Mouse (Mus musculus) inflammation-experienced regulatory T-cells, adult 16 weeks (primary cell): ENCODE measurements around the gene Gng2. TPM values are rescaled to one million over a fixed set of nuclear protein-coding genes. Genes with fewer than 3 reads are reported as not detected.

Experiments used
- polyA plus RNA-seq: library from polyadenylated mRNA; unstranded; fragments of 100-300 nt; shearing (Covaris generic); gene quantifications from one replicate; pipeline ENCODE4 v1.2.1, GENCODE M21; 2017

Gene Gng2
- 72.8 TPM for polyA plus RNA-seq

DNA sequence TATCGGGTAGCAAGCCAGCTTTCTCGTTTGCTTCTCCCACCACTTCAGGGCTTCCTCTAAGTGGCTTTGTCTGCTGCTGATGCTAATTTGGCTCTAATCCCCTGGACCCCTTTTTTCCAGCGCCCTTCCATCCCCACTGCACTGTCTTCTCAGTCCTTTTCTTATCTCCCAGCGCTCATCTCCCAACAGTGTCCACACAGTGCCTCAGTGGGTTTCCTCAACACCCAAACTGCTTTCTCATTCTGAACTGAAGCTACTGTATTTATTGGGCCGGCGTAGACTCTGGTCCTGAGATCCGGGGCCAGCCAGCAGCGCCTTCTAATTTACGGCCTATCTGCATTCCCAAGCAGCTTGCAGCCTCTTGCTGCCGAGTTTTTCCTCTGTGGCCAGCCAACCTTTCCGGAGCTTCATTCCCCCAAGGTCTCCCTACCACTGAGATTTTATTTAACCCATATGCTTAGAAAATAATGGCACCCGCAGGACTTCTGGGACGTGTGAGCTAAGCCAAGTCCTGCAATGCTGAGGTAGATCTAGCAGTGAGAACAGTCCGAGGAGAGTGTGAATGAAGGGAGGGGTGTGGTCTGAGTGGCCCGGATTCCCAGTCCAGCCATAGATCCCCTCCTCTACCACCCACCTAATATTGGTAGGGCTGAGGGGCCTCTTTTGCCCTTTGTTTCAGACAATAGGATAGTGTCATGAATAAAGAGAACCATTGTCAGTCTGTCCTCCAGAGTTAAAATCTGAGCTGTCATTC lies at the start of gene Gng2:
TSS of gene Gng2 (minus strand) at position 357 of the 754 bp plus-strand sequence.

GRCm38 (mm10) chr14:19823321-19824142 lies 153.9 kb downstream of the Gng2 start, which contains the start of gene Rtraf:
TSS of gene Rtraf (minus strand) at chr14:19823824.

Other genes starting within 250 kb of the Gng2 start
- 4.4 TPM for gene Nid2, start 226.4 kb downstream of the Gng2 start, polyA plus RNA-seq
- gene Rtraf, start 153.8 kb downstream of the Gng2 start, polyA plus RNA-seq, result 121 TPM
- gene Saysd1, start 160.9 kb upstream of the Gng2 start, polyA plus RNA-seq, result 28.6 TPM
- 7.5 TPM for gene Kcnk5, start 204.2 kb upstream of the Gng2 start, polyA plus RNA-seq